Mouse (Mus musculus) ES-E14 (cell line): ENCODE data around the gene Gm5458. TPM values are rescaled to one million over a fixed set of nuclear protein-coding genes. Genes with fewer than 3 reads are reported as not detected.
"Not testable (repeated sequence)": the region's sequence is repeated elsewhere in the genome, so short reads cannot be mapped to it uniquely, and the experiment has no call there.

Experiments used
- DNase-seq: peaks from one replicate; pipeline ENCODE4 v3.0.0-alpha.2; 2013; ENCODE audit warnings: low read depth, low spot score
- H3K27ac ChIP-seq: 2 replicates; pipeline ENCODE4 v1.5.1; 2012; ENCODE audit warnings: low read depth, mild to moderate bottlenecking, low read length, moderate library complexity, mixed read lengths; ENCODE audit not compliant: poor library complexity, insufficient read depth, severe bottlenecking
- H3K36me3 ChIP-seq: 2 replicates; pipeline ENCODE4 v1.6.1; 2012; ENCODE audit warnings: mild to moderate bottlenecking, low read length, moderate library complexity, mixed read lengths; ENCODE audit not compliant: control insufficient read depth, poor library complexity, insufficient read depth, severe bottlenecking
- H3K4me1 ChIP-seq, 2 experiments: fragments of 150-350 bp in 1 of 2; sonication (generic) in 1 of 2; 2 replicates each; pipeline ENCODE4 v1.6.1; 2012; ENCODE audit warnings: low read length in 2 of 2, mild to moderate bottlenecking in 1 of 2, mixed read lengths in 1 of 2; ENCODE audit not compliant: control insufficient read depth in 2 of 2, insufficient read depth in 2 of 2, poor library complexity in 1 of 2
- H3K4me3 ChIP-seq, 2 experiments: fragments of 150-350 bp in 1 of 2; sonication (generic) in 1 of 2; 2 replicates each; pipeline ENCODE4 v1.5.1; 2012; ENCODE audit warnings: low read length in 2 of 2, low read depth in 1 of 2, mild to moderate bottlenecking in 1 of 2, mixed read lengths in 1 of 2; ENCODE audit not compliant: insufficient read depth in 1 of 2, poor library complexity in 1 of 2, severe bottlenecking in 1 of 2
- H3K9ac ChIP-seq: 2 replicates; pipeline ENCODE4 v1.6.1; 2012; ENCODE audit warnings: low read depth, mild to moderate bottlenecking, low read length, mixed read lengths; ENCODE audit not compliant: poor library complexity, insufficient read depth, severe bottlenecking
- H3K9me3 ChIP-seq: fragments of 150-350 bp; sonication (generic); 2 replicates; pipeline ENCODE4 v1.6.1; 2012; ENCODE audit warnings: low read depth, mild to moderate bottlenecking, low read length; ENCODE audit not compliant: control insufficient read depth, insufficient read depth
- CHD2 ChIP-seq: IDR thresholded peaks from 2 replicates; pipeline ENCODE4 v1.6.1; 2014; ENCODE audit warnings: mild to moderate bottlenecking, low read depth, low read length, inconsistent platforms
- HCFC1 ChIP-seq: IDR thresholded peaks from 2 replicates; pipeline ENCODE4 v1.6.1; 2012; ENCODE audit warnings: low read length, inconsistent platforms, borderline replicate concordance; ENCODE audit not compliant: insufficient read depth
- MAFK ChIP-seq: IDR thresholded peaks from 2 replicates; pipeline ENCODE4 v1.6.1; 2014; ENCODE audit warnings: mild to moderate bottlenecking, low read depth, low read length, inconsistent platforms; ENCODE audit not compliant: insufficient read depth
- ZC3H11A ChIP-seq: IDR thresholded peaks from 2 replicates; pipeline ENCODE4 v1.6.1; 2012; ENCODE audit warnings: low read depth, mild to moderate bottlenecking, inconsistent platforms, low read length, borderline replicate concordance
- ZNF384 ChIP-seq: IDR thresholded peaks from 2 replicates; pipeline ENCODE4 v1.6.1; 2012; ENCODE audit warnings: low read depth, low read length, inconsistent platforms
- in situ Hi-C, 2 experiments: fragments of 600-800 bp; cut with MboI; formaldehyde crosslinking; loops; one replicate each; pipeline ENCODE4 v1.15.1; 2025; ENCODE audit warnings: low sequenced_read_pairs in 2 of 2, inconsistent platforms in 1 of 2; ENCODE audit not compliant: unreplicated experiment in 2 of 2
- total RNA-seq: library from RNA; depleted of rRNA; stranded (reverse); fragments of 300-350 nt; gene quantifications from 2 replicates; pipeline ENCODE4 v1.2.3, GENCODE M21; 2012; rRNA removed

Gm5458 gene
- not detected in 2 replicates for total RNA-seq

GRCm38 (mm10) chr14:19602481-19602880, at the start of gene Gm5458:
Gene Gm5458 (minus strand): TSS chr14:19602581.
- H3K4me3 ChIP-seq, H3K27ac ChIP-seq, H3K9me3 ChIP-seq, H3K9ac ChIP-seq, DNase-seq, H3K36me3 ChIP-seq, H3K4me1 ChIP-seq, in situ Hi-C loops: not testable (repeated sequence)

GRCm38 (mm10) chr14:19646232-19646631, 43.9 kb upstream of the Gm5458 start:
- Histone ChIP-seq H3K27ac (no peak overlapping the region), H3K36me3 (no peaks in the 10 kb centered on the region), H3K4me1 (no peaks in the 10 kb centered on the region), H3K9me3 (no peaks in the 10 kb centered on the region), H3K9ac (no peak overlapping the region), H3K4me3 (no peak overlapping the region)
- no peak for DNase-seq
- in situ Hi-C loops, result loop anchor here (5.0 to 25.0 kb wide), 3 partner anchors 41 to 416 kb away; no protein-coding TSS in a partner anchor
- TF ChIP-seq ZC3H11A, result no peak
- TF ChIP-seq CHD2, result no peak
- TF ChIP-seq ZNF384, result no peak
- TF ChIP-seq HCFC1, result no peak
- no peak for TF ChIP-seq MAFK

- Histone ChIP-seq H3K4me3 (peak within 1 kb of the TSS; percentile 34 to 46; a peak in 3 of 4 replicates), H3K9ac (0 out of 2 replicates have a peak within 1 kb of the TSS, but pooled peaks have one; percentile 30)
- H3K36me3 ChIP-seq, H3K4me1 ChIP-seq, H3K27ac ChIP-seq, H3K9me3 ChIP-seq, DNase-seq, in situ Hi-C loops: not testable (repeated sequence)
Measured at GRCm38 (mm10) chr14:19584804-19585667, 17.3 kb downstream of the Gm5458 start, which contains the start of gene Gm2237. Gene Gm2237 (minus strand): TSS chr14:19585135.

GRCm38 (mm10) chr14:19549863-19550262, 52.5 kb downstream of the Gm5458 start, which contains the start of gene Gm2244:
Gene Gm2244 (minus strand): TSS chr14:19549963.
- H3K27ac ChIP-seq, DNase-seq, H3K4me1 ChIP-seq, in situ Hi-C loops, H3K9ac ChIP-seq, H3K9me3 ChIP-seq, H3K4me3 ChIP-seq, H3K36me3 ChIP-seq: not testable (repeated sequence)

Other genes with a start within 250 kb of the Gm5458 start
- 6.8 and 15.1 TPM in 2 replicates for gene Gm21738, start 183.7 kb downstream of the Gm5458 start, total RNA-seq
- gene Gm2244, start 52.6 kb downstream of the Gm5458 start, total RNA-seq, result 0.21 and 0.27 TPM in 2 replicates
- 22.0 and 22.4 TPM in 2 replicates for gene Gm2237, start 17.4 kb downstream of the Gm5458 start, total RNA-seq
- gene Nid2, start 148.7 kb upstream of the Gm5458 start, total RNA-seq, result 399 and 646 TPM in 2 replicates
- 87.8 and 118 TPM in 2 replicates for gene Rtraf, start 221.2 kb upstream of the Gm5458 start, total RNA-seq